Mouse (Mus musculus) lung, postnatal 0 days (tissue): ENCODE results near the gene Mib2.
"Not testable (repeated sequence)": the region's sequence is repeated elsewhere in the genome, so short reads cannot be mapped to it uniquely, and the experiment has no call there.

Experiments used
- CTCF ChIP-seq: IDR thresholded peaks from 2 replicates; pipeline ENCODE4 v1.5.1; 2016; ENCODE audit warnings: antibody characterized with exemption, mild to moderate bottlenecking
- EP300 ChIP-seq: IDR thresholded peaks from 2 replicates; pipeline ENCODE4 v1.6.1; 2016; ENCODE audit warnings: antibody characterized with exemption, mild to moderate bottlenecking, control low read depth

- TF ChIP-seq CTCF, EP300: not testable (repeated sequence)
Observed at GRCm38 (mm10) chr4:155687764-155688163, 18.8 kb upstream of the Mib2 start.
